Mouse (Mus musculus) stomach, postnatal 0 days (tissue): ENCODE results near the gene Tnr.

Experiments used
- CTCF ChIP-seq: IDR thresholded peaks from 2 replicates; pipeline ENCODE4 v1.5.1; 2016; ENCODE audit warnings: antibody characterized with exemption, low read depth, mild to moderate bottlenecking, moderate library complexity
- EP300 ChIP-seq: optimal IDR thresholded peaks from 2 replicates; pipeline ENCODE3; 2016; ENCODE audit warnings: antibody characterized with exemption

DNA sequence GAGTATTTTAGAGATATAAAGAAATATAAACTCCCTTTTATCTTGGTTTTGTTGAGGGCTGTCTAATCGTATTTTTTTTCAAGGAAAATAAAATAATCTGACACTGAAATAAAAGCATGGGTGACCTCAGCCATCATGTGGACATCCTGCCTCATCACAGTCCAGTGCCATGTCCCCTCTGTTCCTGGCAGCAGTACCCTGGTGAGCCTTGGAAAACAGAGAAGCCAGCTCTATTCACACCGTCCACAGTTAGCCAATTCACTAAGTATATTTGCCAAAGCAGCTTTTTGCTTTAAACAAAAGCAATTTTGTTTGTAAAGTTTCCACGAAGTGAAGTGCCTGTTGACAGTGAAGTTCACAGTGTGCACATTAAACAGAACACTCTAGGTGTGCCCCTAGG, 109.0 kb downstream of the Tnr start:
- TF ChIP-seq CTCF (no peak), EP300 (no peak)
